Mouse (Mus musculus) lung, adult 2 months (tissue): ENCODE measurements at regions not wholly inside any gene's neighbourhood (a gene's known extent, or its start where the extent isn't known, plus 50 kb on each side); places are given as distances from the start of the nearest gene placed in this dataset.

Experiments used
- CTCF ChIP-seq: fragments of 200-500 bp; IDR thresholded peaks from 2 replicates; pipeline ENCODE4 v1.5.1; 2011; ENCODE audit warnings: mild to moderate bottlenecking, low read length, control low read depth; ENCODE audit not compliant: insufficient read depth
- POLR2A ChIP-seq: fragments of 200-500 bp; IDR thresholded peaks from 2 replicates; pipeline ENCODE4 v1.6.1; 2011; ENCODE audit warnings: low read depth, mild to moderate bottlenecking, control low read depth, low read length, borderline replicate concordance; ENCODE audit errors: extremely low read depth

DNA sequence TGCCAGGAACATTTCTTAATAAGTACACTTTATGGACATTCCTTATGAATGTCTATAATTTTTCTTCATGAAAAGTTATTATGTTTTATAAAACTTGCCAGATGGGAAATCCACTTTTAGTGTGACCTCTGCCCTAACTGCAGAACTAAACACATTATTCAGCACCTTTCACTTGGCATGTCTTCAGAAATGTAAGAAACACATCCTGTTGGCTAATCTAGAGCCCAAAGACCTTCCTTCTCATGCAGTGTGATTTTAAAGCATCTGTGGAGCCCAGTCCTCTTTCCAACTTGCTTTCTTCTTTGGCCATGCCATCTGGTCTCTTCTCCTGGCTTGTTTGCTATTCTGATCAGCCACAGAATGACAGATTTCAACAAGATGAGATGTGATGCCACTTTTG lies 163.6 kb upstream of the Ghitm start:
- TF ChIP-seq CTCF (no peak), POLR2A (no peak)
